Mouse (Mus musculus) gastrocnemius, postnatal 25 days (tissue): Measurements from ENCODE around the gene Mrps34. TPM values are rescaled to one million over a fixed set of nuclear protein-coding genes. Genes with fewer than 3 reads are reported as not detected.

Source experiments
- DNase-seq: peaks from one replicate; pipeline ENCODE4 v3.0.0; 2022
- total RNA-seq, 2 experiments: library from RNA; stranded (reverse); gene quantifications; 1 replicate in 1 of 2; 2 replicates in 1 of 2; pipeline ENCODE4 v1.2.3; 2021

Mrps34 gene
- total RNA-seq, 2 experiments from 2014 or later: 85.9 to 105 TPM

GRCm38 (mm10) chr17:24881738-24882440, 13.0 kb upstream of the Mrps34 start:
- DNase-seq: no peak

GRCm38 (mm10) chr17:24884391-24884790, 10.5 kb upstream of the Mrps34 start:
- DNase-seq: no peak

- DNase-seq: no peak
Observed at GRCm38 (mm10) chr17:24885356-24886133, 9.4 kb upstream of the Mrps34 start.

DNA sequence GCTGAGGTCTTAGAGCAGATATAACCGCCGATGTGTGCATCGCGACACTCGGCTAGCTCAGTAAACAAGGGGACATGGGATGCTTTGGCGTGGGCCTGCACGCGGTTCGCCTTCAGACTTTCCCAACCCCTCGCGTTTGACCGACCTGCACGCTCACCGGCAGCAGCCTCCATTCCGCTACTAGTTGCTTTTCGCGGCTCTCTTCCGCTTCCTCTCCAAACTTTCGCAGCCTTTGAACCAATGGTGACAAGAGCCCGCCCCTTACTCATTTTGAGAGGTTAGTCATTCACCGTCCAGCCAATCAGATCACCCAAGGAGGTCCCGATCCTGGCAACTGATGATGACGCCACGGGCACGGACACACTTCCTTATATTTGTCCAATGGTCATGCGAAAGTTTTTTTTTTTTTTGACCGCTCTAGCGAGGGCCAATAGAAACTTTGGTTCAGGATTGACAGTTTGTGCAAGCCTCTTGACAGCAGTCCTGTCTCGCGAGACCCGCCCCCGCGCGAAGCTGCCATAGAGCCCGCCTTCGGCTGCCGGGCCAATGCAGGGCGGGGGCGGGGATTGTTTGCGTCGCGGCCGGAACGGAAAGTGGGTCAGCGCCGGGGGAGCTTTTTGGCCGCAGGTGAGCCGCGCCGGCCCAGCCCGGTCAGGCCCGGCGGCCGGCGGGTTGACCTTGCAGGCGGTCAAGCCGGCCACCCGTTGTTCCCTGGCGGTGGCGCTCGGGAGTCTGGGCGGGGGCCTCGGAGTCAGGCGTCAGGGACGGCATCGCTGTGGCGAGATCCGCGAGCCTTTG, 8.6 kb upstream of the Mrps34 start, which contains the start of the genes Nubp2 and Spsb3:
Nubp2 (minus strand) TSS at position 216 of the 798 bp plus-strand sequence.
Spsb3 (plus strand) TSS at position 510 of the 798 bp plus-strand sequence.
- peak; percentile 98 for DNase-seq

GRCm38 (mm10) chr17:24886932-24887271, 8.0 kb upstream of the Mrps34 start:
- DNase-seq: no peak

DNA sequence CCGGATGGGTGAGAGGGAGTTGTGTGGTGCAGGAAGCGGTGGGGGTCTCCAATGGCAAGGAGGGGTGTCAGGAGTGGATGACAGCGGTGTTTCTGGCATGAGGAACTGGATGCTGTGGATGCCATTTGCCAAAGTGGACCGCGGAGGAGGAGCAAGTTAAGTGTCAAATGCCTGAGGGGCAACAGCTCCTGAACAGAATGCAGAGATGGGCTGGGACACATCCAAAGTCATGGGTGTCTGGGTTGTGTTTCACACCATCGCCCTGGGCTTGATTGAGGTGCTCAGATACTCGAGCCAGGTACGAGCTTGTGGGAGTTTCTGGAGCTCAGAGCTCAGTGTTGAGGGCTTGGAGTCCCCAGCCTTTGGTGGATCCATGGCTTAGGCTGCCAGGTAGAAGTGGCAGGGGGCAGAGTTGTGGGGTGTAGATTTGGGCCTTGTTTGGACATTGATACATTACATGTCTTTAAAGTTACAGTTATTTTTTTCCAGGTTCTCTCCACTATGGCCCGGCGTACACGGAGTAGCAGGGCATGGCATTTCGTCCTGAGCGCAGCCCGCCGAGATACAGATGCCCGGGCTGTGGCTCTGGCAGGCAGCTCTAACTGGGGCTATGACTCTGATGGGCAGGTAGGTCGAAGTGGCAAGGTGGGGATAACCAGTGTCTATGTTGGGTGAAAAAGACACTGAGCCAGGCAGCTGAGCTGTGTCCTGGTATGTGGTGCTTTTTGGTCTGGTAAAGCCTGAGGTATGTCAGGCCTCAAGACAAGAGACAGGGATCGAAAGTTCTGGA, 7.4 kb upstream of the Mrps34 start:
- no peak for DNase-seq

DNA sequence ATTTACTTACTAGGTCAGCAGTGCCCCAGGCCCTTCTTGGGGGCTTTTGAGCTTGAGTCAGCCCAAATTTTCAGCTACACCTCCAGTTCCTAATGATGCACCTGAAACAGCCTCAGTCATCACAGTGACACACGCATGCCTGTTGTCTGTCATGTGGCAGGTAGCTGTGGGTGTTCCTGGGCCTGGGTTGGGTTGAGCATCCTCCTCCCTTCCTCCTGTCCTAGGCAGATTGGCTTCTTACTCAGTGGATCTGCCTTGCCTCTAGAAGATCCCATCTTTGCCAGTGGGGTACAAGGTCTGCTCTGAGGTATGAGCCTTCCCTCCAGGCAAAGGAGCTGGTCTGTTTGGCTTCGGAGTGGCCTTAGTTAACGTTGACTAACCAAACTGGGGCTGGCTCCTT, 6.1 kb upstream of the Mrps34 start:
- no peak for DNase-seq

GRCm38 (mm10) chr17:24890151-24891092, 4.5 kb upstream of the Mrps34 start:
- no peak for DNase-seq

- no peak for DNase-seq
Observed at GRCm38 (mm10) chr17:24891321-24891720, 3.6 kb upstream of the Mrps34 start.

- DNase-seq: no peak
Observed at GRCm38 (mm10) chr17:24892785-24893184, 2.1 kb upstream of the Mrps34 start.

GRCm38 (mm10) chr17:24893276-24893675, 1.6 kb upstream of the Mrps34 start:
- no peak for DNase-seq

GRCm38 (mm10) chr17:24894061-24894994, 588 bp upstream of the Mrps34 start:
- DNase-seq: no peak

GRCm38 (mm10) chr17:24895571-24896240, 790 bp downstream of the Mrps34 start:
- no peak for DNase-seq

DNA sequence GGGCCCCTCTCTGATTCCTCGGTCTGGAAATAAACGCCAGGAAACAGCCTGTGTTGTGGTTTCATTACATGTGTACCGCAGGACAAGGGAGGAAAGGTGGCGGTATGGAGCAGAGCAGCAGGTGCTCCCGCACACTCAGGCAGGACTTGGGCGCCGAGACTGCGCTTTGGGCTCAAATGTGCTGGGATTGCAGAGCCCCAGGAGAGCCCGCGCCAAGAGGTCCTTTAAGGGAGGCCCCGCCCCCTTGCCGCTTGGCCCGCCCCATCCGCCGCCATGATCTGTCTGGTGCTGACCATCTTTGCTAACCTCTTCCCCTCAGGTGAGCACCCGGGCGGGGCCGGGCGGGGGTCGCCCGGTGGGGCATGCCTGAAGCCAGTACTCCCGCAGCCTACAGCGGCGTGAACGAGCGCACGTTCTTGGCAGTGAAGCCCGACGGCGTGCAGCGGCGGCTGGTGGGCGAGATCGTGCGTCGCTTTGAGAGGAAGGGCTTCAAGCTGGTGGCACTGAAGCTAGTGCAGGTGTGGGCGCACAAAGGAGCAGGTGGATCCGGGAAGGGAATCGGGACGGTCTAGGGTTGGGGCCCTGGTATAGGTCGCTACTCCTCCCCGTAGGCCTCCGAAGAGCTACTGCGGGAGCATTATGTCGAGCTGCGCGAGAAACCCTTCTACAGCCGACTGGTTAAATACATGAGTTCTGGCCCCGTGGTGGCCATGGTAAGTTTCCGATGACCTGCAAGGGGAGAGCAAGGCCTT, 1.5 kb downstream of the Mrps34 start, which contains the start of gene Nme3:
Nme3 (plus strand) TSS at position 260 of the 752 bp plus-strand sequence.
- DNase-seq: peak; percentile 79

DNA sequence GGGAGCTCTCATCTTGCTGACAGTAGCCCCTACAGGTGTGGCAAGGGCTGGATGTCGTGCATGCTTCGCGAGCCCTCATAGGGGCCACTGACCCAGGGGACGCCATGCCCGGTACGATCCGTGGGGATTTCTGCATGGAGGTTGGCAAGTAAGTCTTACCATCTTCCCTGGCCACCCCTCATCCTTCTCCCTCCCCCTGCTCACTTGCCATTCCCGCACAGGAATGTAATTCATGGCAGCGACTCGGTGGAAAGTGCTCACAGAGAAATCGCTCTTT, 2.0 kb downstream of the Mrps34 start:
- DNase-seq: no peak

DNA sequence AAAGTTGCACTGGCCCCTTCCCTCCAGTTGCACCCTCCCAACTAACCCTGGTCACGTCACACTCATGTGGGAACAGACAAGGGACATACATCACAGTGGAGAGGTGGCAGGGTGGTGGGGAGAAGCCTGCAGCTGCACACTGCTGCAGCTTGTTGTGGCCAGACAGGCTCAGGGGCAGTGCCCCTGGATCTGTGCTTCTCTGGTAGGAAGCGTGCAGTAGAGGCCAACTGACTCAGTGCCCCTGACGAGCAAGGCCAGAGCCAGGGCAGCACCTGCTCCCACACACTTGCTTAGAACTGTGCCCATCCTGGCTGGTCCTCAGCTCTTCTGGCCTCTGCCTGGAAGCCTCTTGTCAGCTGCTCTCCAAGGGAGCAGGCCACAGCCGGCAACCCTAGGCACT, 2.7 kb downstream of the Mrps34 start:
- no peak for DNase-seq

DNA sequence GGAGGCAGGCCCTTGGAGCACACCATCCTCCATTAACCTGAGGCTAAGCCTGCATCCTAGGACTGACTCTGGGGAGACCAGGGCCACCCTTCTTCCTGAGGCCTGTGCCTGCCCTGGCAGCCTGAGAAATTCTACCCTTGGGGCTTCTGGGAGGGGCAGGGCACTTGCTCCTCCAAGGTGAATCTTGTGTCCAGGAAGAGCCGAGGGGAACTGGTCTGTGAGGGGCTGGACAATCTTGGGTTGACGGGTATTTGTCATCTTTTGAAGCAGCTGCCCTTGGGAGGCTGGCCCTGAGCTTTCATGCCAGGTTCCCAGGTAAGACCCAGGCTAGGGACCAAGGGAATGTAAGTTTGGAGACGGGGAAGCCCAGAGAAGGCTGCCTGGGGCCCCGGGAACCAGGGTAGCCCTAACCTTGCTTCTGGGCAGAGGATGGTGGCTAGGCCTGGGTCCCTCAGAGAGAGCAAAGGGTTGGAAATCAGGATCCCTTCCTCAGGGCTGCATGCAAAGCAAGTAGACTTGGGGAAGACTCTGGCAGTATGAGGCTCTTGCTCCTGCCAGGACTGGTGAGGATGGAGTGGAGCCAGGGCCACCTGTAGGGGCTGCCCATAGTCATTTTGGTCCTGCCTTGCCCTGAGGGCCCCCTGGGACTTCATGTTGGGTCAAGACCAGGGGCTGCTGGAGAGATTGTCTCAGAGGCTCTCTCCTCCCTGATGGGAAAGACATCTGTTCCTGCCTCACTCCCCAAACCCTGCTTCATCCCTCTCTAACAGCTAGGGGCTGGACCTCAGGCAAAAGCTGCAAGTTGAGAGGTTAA, 3.3 kb downstream of the Mrps34 start:
- DNase-seq: no peak
